Mouse (Mus musculus) midbrain, postnatal 0 days (tissue): ENCODE data around the gene Rasgrf1. TPM values are rescaled to one million over a fixed set of nuclear protein-coding genes. Genes with fewer than 3 reads are reported as not detected.
A peak's percentile ranks its signal among the peaks of the same experiment; 100 is the strongest.

ENCODE experiments used
- ATAC-seq: fragments of 200-750 bp; cut with Nextera tagmentation; 2 replicates; pipeline ENCODE4 v1.8.0; 2017; ENCODE audit warnings: moderate number of reproducible peaks, mild to moderate bottlenecking, moderate TSS enrichment, moderate library complexity; ENCODE audit not compliant: low FRiP score
- DNase-seq: peaks from one replicate; pipeline ENCODE4 v3.0.0-alpha.2; 2015; ENCODE audit warnings: low spot score
- H3K27ac ChIP-seq: fragments of 300-500 bp; sonication (generic); 2 replicates; pipeline ENCODE4 v1.5.1; 2014; ENCODE audit warnings: low read depth, mild to moderate bottlenecking, low read length, mixed read lengths
- H3K27me3 ChIP-seq: fragments of 300-500 bp; sonication (generic); 2 replicates; pipeline ENCODE4 v1.6.1; 2014; ENCODE audit warnings: low read length, control low read depth, mixed read lengths; ENCODE audit not compliant: insufficient read depth
- H3K36me3 ChIP-seq: fragments of 300-500 bp; sonication (generic); 2 replicates; pipeline ENCODE4 v1.6.1; 2014; ENCODE audit warnings: low read length, control low read depth, mixed read lengths; ENCODE audit not compliant: insufficient read depth
- H3K4me1 ChIP-seq: fragments of 300-500 bp; sonication (generic); 2 replicates; pipeline ENCODE4 v1.6.1; 2014; ENCODE audit warnings: mild to moderate bottlenecking, control low read depth, antibody characterized with exemption, low read length, mixed read lengths; ENCODE audit not compliant: insufficient read depth
- H3K4me2 ChIP-seq: fragments of 300-500 bp; sonication (generic); 2 replicates; pipeline ENCODE4 v1.6.1; 2014; ENCODE audit warnings: low read depth, mild to moderate bottlenecking, low read length, mixed read lengths; ENCODE audit not compliant: poor library complexity, severe bottlenecking
- H3K4me3 ChIP-seq: fragments of 300-500 bp; sonication (generic); 2 replicates; pipeline ENCODE4 v1.5.1; 2014; ENCODE audit warnings: low read depth, mild to moderate bottlenecking, low read length, moderate library complexity
- H3K9ac ChIP-seq: fragments of 300-500 bp; sonication (generic); replicated peaks from 2 replicates; pipeline ENCODE4 v1.6.1; 2014; ENCODE audit warnings: mild to moderate bottlenecking, low read length, moderate library complexity, mixed read lengths; ENCODE audit not compliant: poor library complexity, severe bottlenecking
- H3K9me3 ChIP-seq: fragments of 300-500 bp; sonication (generic); 2 replicates; pipeline ENCODE4 v1.6.1; 2016; ENCODE audit warnings: low read length, control low read depth
- CTCF ChIP-seq: IDR thresholded peaks from 2 replicates; pipeline ENCODE4 v1.5.1; 2016; ENCODE audit warnings: antibody characterized with exemption, mild to moderate bottlenecking
- WGBS: fragments of 180-500 bp; shearing (Covaris S2); extraction: QIAGEN DNeasy Blood & Tissue Kit; methylation state at CpG from one replicate; pipeline ENCODE4 v1.1.7; 2014; 5-methylcytosine and 5-hydroxymethylcytosine counted together
- polyA plus RNA-seq: library from polyadenylated mRNA; unstranded; fragments of >200 nt; fragmentation: Nextera tagmentation; extraction: Ambion mirVana; gene quantifications from 2 replicates; pipeline ENCODE4 v1.2.1, GENCODE M21; 2015
- total RNA-seq: library from RNA; depleted of rRNA; stranded (reverse); fragments of >200 nt; gene quantifications from 2 replicates; pipeline ENCODE4 v1.2.3, GENCODE M21; 2014

Rasgrf1 gene
- total and polyA plus RNA-seq, 2 experiments from 2014 or later = 24.0 to 40.8 TPM

DNA sequence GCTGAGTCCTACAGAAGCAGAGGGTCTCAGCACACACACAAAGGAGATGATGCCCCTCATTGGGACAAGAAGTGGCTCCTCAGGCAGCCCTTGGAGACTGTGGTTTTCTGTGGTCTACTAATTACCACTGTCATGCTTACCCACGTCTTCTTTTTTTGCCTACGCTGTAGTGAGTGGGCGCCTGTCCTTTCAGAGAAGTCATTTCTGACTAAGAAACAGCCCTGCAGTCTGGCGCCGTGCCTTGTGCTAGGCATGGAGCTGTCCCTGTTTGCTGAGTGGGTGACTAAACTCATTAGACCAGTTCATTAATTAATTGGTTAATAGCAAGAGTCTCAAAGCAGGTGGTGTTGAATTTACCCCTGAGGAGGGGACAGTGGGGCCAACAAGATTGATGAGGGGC is 9.1 kb downstream of the Rasgrf1 start:
- H3K9ac ChIP-seq = no peak overlapping the region
- no peak overlapping the region for H3K4me2 ChIP-seq
- no peak overlapping the region for H3K27ac ChIP-seq
- no peak overlapping the region for H3K4me3 ChIP-seq
- H3K4me1 ChIP-seq = no peaks in the 10 kb centered on the region
- 81% methylated on average over 5 of the region's 5 CpGs for WGBS
- H3K9me3 ChIP-seq = no peaks in the 10 kb centered on the region
- no peak for ATAC-seq
- TF ChIP-seq CTCF = no peak
- no peak for DNase-seq
- H3K36me3 ChIP-seq = no peaks in the 10 kb centered on the region
- H3K27me3 ChIP-seq = peaks cover 3% of the 10 kb centered on the region; the same call in 1 of the 2 replicates

- Histone ChIP-seq H3K27ac (no peak overlapping the region), H3K27me3 (no peaks in the 10 kb centered on the region; the same call in 1 of the 2 replicates), H3K9me3 (no peaks in the 10 kb centered on the region; the same call in 1 of the 2 replicates), H3K4me1 (no peaks in the 10 kb centered on the region), H3K36me3 (no peaks in the 10 kb centered on the region), H3K4me3 (no peak overlapping the region), H3K9ac (no peak overlapping the region), H3K4me2 (no peak overlapping the region)
- DNase-seq (no peak), ATAC-seq (no peak)
- no peak for TF ChIP-seq CTCF
- WGBS = 79% methylated on average over 9 of the region's 9 CpGs
Observed at GRCm38 (mm10) chr9:89921121-89921520, 11.4 kb downstream of the Rasgrf1 start.

DNA sequence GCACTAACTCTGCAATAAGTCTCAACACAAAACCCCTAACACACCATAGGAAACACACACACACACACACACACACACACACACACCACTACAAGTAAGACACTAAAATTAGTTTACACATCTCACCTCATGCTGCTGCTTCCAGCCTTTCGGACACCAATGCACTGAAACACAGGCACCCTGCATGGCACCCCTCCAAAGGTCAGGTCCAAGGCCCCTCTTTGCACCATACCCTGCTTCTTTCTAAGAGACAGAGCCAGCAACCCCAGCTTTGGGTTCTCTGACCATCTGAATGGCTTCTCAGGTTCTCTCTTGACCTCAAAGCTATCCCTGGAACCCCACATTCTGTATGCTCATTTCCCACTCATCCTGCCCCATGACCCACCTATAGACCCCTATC is 13.0 kb downstream of the Rasgrf1 start:
- WGBS = 83% methylated on average over 1 of the region's 1 CpGs
- ATAC-seq = no peak

DNA sequence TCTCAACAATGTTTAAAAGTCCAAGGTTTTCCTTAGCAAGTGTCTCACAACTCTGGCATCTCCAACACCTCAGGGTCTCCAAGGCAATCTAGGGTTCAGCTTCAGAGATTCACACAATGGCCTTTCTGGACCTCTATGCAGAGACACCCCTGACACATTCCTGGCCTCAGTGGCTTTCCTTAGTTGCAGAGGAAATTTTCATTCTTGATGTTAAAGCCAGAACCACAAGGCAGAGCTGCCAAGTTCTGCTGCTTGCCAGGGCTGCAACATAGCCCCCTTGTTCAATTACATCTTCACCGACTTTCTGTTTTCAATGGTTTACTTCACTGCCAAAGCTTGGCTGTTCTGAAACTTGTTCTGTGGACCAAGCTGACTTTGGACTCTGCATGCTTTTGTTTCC is 15.1 kb downstream of the Rasgrf1 start:
- Histone ChIP-seq H3K4me3 (no peak overlapping the region), H3K36me3 (no peaks in the 10 kb centered on the region), H3K4me2 (no peak overlapping the region), H3K9ac (no peak overlapping the region), H3K4me1 (no peaks in the 10 kb centered on the region), H3K27me3 (no peaks in the 10 kb centered on the region; the same call in 1 of the 2 replicates), H3K27ac (no peak overlapping the region), H3K9me3 (no peaks in the 10 kb centered on the region; the same call in 1 of the 2 replicates)
- ATAC-seq (no peak), DNase-seq (peak; percentile 44)
- 85% methylated on average over 1 of the region's 1 CpGs for WGBS
- TF ChIP-seq CTCF = no peak

More for the DNA sequence above, 13.0 kb downstream of the Rasgrf1 start:
- no peak for TF ChIP-seq CTCF
- H3K36me3 ChIP-seq = no peaks in the 10 kb centered on the region
- H3K9ac ChIP-seq = no peak overlapping the region
- no peak overlapping the region for H3K4me2 ChIP-seq
- no peaks in the 10 kb centered on the region for H3K4me1 ChIP-seq
- no peaks in the 10 kb centered on the region; the same call in 1 of the 2 replicates for H3K9me3 ChIP-seq
- no peak overlapping the region for H3K27ac ChIP-seq
- H3K4me3 ChIP-seq = no peak overlapping the region
- DNase-seq = no peak
- no peaks in the 10 kb centered on the region; the same call in 1 of the 2 replicates for H3K27me3 ChIP-seq

DNA sequence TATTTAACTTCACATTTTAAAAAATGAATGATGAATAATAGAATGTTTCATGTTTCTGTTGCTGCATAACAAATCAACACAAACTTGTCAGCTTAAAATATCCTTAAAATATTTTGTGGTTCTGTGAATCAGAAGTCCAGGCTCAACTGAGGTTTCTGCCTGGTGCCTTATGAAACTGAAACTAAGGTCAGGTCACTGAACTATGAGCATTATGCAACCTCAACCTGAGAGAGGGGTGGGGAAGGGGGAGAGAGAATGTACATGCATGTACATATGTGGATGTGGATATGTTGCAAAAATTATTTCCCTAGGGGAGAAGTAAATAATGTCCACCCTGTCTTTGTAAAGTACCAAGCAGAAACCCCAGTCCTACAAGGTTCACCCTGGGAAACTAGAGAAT is 18.8 kb downstream of the Rasgrf1 start:
- no peak overlapping the region for H3K9ac ChIP-seq
- H3K4me1 ChIP-seq = no peaks in the 10 kb centered on the region
- DNase-seq (no peak), ATAC-seq (no peak)
- no peaks in the 10 kb centered on the region; the same call in 1 of the 2 replicates for H3K9me3 ChIP-seq
- no peak overlapping the region for H3K4me2 ChIP-seq
- H3K27me3 ChIP-seq = no peaks in the 10 kb centered on the region
- no peak overlapping the region for H3K27ac ChIP-seq
- no peak overlapping the region for H3K4me3 ChIP-seq
- no peak for TF ChIP-seq CTCF
- H3K36me3 ChIP-seq = no peaks in the 10 kb centered on the region

DNA sequence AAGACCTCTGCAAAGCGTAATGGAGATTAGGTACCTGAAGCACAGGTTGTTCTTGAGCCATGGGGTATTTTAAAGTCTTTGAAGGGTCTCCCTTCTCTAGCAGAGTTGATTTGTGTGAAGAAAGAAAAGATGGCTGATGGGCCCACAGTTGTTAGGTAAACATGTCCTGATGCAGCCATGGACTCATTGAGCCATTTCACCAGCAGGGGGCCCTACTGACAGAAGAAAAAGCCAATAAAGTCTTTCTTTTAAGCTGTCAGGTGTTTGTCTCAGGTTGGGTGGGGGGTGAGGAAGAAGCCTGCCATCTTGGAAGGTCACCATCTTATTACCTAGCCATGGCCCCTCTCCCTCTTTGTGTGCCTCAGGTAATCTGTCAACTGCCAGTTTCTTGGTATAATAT is 30.7 kb downstream of the Rasgrf1 start:
- H3K27ac ChIP-seq = no peak overlapping the region
- no peaks in the 10 kb centered on the region for H3K4me1 ChIP-seq
- no peaks in the 10 kb centered on the region for H3K36me3 ChIP-seq
- 74% methylated on average over 1 of the region's 1 CpGs for WGBS
- no peak overlapping the region for H3K9ac ChIP-seq
- no peaks in the 10 kb centered on the region for H3K9me3 ChIP-seq
- no peak for TF ChIP-seq CTCF
- H3K4me3 ChIP-seq = no peak overlapping the region
- H3K27me3 ChIP-seq = no peaks in the 10 kb centered on the region
- H3K4me2 ChIP-seq = no peak overlapping the region
- no peak for DNase-seq
- no peak for ATAC-seq
